In genomic region chr14:110777546-110777945, GRCm38 (mm10) we compare ENCODE assay signal across 11 mouse cellular contexts. TPM values are rescaled to one million over a fixed set of nuclear protein-coding genes. Genes with fewer than 3 reads are reported as not detected.
DNase-seq lines count a peak whose midpoint lies in the region; ATAC-seq and TF ChIP-seq lines count a peak whose summit lies in the region.
"Had no signal": no experiment of that assay in that cellular context is flagged by ENCODE, and none has a peak within 500 bp of the region (broad histone marks: within the 10 kb centered on the region; RNA-seq: fewer than 3 reads in every experiment).

No protein-coding gene starts in this region.

- DNase-seq in hindbrain, embryonic 14.5 days (ENCODE audit: low spot score): peak; percentile 73
- peak; percentile 75 for DNase-seq in lung, embryonic 14.5 days
- no peak for DNase-seq in lung, adult 18-20 months
- DNase-seq in MEL (ENCODE audit: low read depth, low spot score): peak; percentile 48
- peak; percentile 46 for DNase-seq in brain, embryonic 14.5 days (ENCODE audit: low read depth)
- no peak for DNase-seq in heart, embryonic 10.5 days (ENCODE audit: low spot score)

- H3K4me1 ChIP-seq in hindbrain, embryonic 14.5 days (replicated peaks; ENCODE audit: control insufficient read depth, insufficient read depth, low read length): no peaks in the 10 kb centered on the region
- no peaks in the 10 kb centered on the region for H3K4me1 ChIP-seq in hindbrain, embryonic 12.5 days
- H3K4me1 ChIP-seq in lung, embryonic 14.5 days (ENCODE audit: insufficient read depth): no peaks in the 10 kb centered on the region
- H3K4me1 ChIP-seq in MEL (ENCODE audit: control insufficient read depth in 1 of 2, insufficient read depth in 2 of 2, low read length in 2 of 2): no peaks in the 10 kb centered on the region
- H3K4me1 ChIP-seq in heart, embryonic 10.5 days: no peaks in the 10 kb centered on the region
- H3K4me1 ChIP-seq: heart, embryonic 15.5 days; limb, embryonic 12.5 days had no signal

- no peaks in the 10 kb centered on the region for H3K27me3 ChIP-seq in hindbrain, embryonic 14.5 days (ENCODE audit: control insufficient read depth, insufficient read depth, low read length)
- no peaks in the 10 kb centered on the region for H3K27me3 ChIP-seq in hindbrain, embryonic 12.5 days
- no peaks in the 10 kb centered on the region for H3K27me3 ChIP-seq in lung, embryonic 14.5 days (ENCODE audit: insufficient read depth, low read length)
- no peaks in the 10 kb centered on the region for H3K27me3 ChIP-seq in MEL (ENCODE audit: control insufficient read depth in 1 of 2, insufficient read depth in 2 of 2, low read length in 2 of 2)
- H3K27me3 ChIP-seq in heart, embryonic 10.5 days (ENCODE audit: insufficient read depth, poor library complexity, severe bottlenecking): no peaks in the 10 kb centered on the region
- H3K27me3 ChIP-seq: heart, embryonic 15.5 days; limb, embryonic 12.5 days had no signal

- no peaks in the 10 kb centered on the region for H3K36me3 ChIP-seq in hindbrain, embryonic 14.5 days (replicated peaks; ENCODE audit: control insufficient read depth, insufficient read depth)
- H3K36me3 ChIP-seq in hindbrain, embryonic 12.5 days: no peaks in the 10 kb centered on the region
- no peaks in the 10 kb centered on the region for H3K36me3 ChIP-seq in lung, embryonic 14.5 days (ENCODE audit: insufficient read depth)
- H3K36me3 ChIP-seq in MEL (ENCODE audit: control insufficient read depth in 1 of 2, insufficient read depth in 2 of 2, low read length in 2 of 2): no peaks in the 10 kb centered on the region
- no peaks in the 10 kb centered on the region for H3K36me3 ChIP-seq in heart, embryonic 10.5 days
- H3K36me3 ChIP-seq: heart, embryonic 15.5 days; limb, embryonic 12.5 days had no signal

- no peaks in the 10 kb centered on the region for H3K79me2 ChIP-seq in MEL (ENCODE audit: control insufficient read depth, insufficient read depth, low read length, poor library complexity)

- H3K4me2 ChIP-seq in hindbrain, embryonic 14.5 days (replicated peaks): no peak overlapping the region
- H3K4me2 ChIP-seq in hindbrain, embryonic 12.5 days (replicated peaks): no peak overlapping the region
- H3K4me2 ChIP-seq in lung, embryonic 14.5 days: no peak overlapping the region
- H3K4me2 ChIP-seq: heart, embryonic 15.5 days; limb, embryonic 12.5 days had no signal

- no peak for TF ChIP-seq EP300 in MEL (IDR thresholded peaks at IDR 0.05; ENCODE audit: low read depth in 1 of 2, low read length in 2 of 2)

- TF ChIP-seq CTCF in lung, embryonic 14.5 days (IDR thresholded peaks at IDR 0.05; ENCODE audit: low read depth): peak; percentile 37
- TF ChIP-seq CTCF in MEL (IDR thresholded peaks at IDR 0.05 in 2 of 3, conservative IDR thresholded peaks at IDR 0.05 in 1 of 3; ENCODE audit: control insufficient read depth in 1 of 3, insufficient read depth in 1 of 3, low read depth in 2 of 3, low read length in 3 of 3, poor library complexity in 1 of 3, severe bottlenecking in 1 of 3): peak in 1 of 3 experiments; percentile 18; a peak in 1 of 6 replicates
- TF ChIP-seq CTCF in brain, embryonic 14.5 days (IDR thresholded peaks at IDR 0.05; ENCODE audit: borderline replicate concordance, extremely low read depth, insufficient read depth, insufficient read length): 0 out of 2 replicates have a peak, but pooled peaks have one; percentile 12

- peak; percentile 22 for TF ChIP-seq RAD21 in MEL (IDR thresholded peaks at IDR 0.05; ENCODE audit: low read depth, low read length)

- no peak for TF ChIP-seq POLR2A in MEL (IDR thresholded peaks at IDR 0.05; ENCODE audit: control insufficient read depth in 1 of 2, insufficient read depth in 1 of 2, low read depth in 1 of 2, low read length in 2 of 2, poor library complexity in 1 of 2)
- TF ChIP-seq POLR2A in brain, embryonic 14.5 days (IDR thresholded peaks at IDR 0.05; ENCODE audit: borderline replicate concordance, extremely low read depth, insufficient read depth, insufficient read length, poor library complexity, severe bottlenecking): no peak

- no peak for ATAC-seq in hindbrain, embryonic 14.5 days (ENCODE audit: low FRiP score)
- no peak for ATAC-seq in hindbrain, embryonic 12.5 days (ENCODE audit: low FRiP score)
- no peak for ATAC-seq in lung, embryonic 14.5 days (ENCODE audit: insufficient read depth)
- ATAC-seq in megakaryocyte, adult 5-6 weeks (ENCODE audit: poor library complexity, severe bottlenecking): no peak

- no peak overlapping the region for H3K4me3 ChIP-seq in hindbrain, embryonic 14.5 days (replicated peaks; ENCODE audit: low read length)
- no peak overlapping the region for H3K4me3 ChIP-seq in hindbrain, embryonic 12.5 days
- no peak overlapping the region for H3K4me3 ChIP-seq in lung, embryonic 14.5 days (ENCODE audit: low read depth, low read length)
- H3K4me3 ChIP-seq in MEL (ENCODE audit: control insufficient read depth in 1 of 2, insufficient read depth in 1 of 2, low read depth in 2 of 2, low read length in 2 of 2): no peak overlapping the region
- no peak overlapping the region for H3K4me3 ChIP-seq in heart, embryonic 10.5 days
- H3K4me3 ChIP-seq: heart, embryonic 15.5 days; limb, embryonic 12.5 days had no signal

- no peak overlapping the region for H3K27ac ChIP-seq in hindbrain, embryonic 14.5 days
- H3K27ac ChIP-seq in hindbrain, embryonic 12.5 days: no peak overlapping the region
- H3K27ac ChIP-seq in lung, embryonic 14.5 days (ENCODE audit: low read depth): no peak overlapping the region
- H3K27ac ChIP-seq in MEL (ENCODE audit: control insufficient read depth, low read depth, low read length): no peak overlapping the region
- no peak overlapping the region for H3K27ac ChIP-seq in heart, embryonic 10.5 days
- H3K27ac ChIP-seq: heart, embryonic 15.5 days; limb, embryonic 12.5 days; macrophage had no signal

- no peak overlapping the region for H3K9ac ChIP-seq in hindbrain, embryonic 14.5 days
- H3K9ac ChIP-seq in hindbrain, embryonic 12.5 days: no peak overlapping the region
- H3K9ac ChIP-seq in lung, embryonic 14.5 days: no peak overlapping the region
- no peak overlapping the region for H3K9ac ChIP-seq in MEL (ENCODE audit: control insufficient read depth, low read depth, low read length, poor library complexity, severe bottlenecking)
- H3K9ac ChIP-seq: heart, embryonic 15.5 days; limb, embryonic 12.5 days had no signal

- H3K9me3 ChIP-seq in hindbrain, embryonic 14.5 days (ENCODE audit: control insufficient read depth, low read length): no peaks in the 10 kb centered on the region
- H3K9me3 ChIP-seq in hindbrain, embryonic 12.5 days (replicated peaks): no peaks in the 10 kb centered on the region
- no peaks in the 10 kb centered on the region for H3K9me3 ChIP-seq in lung, embryonic 14.5 days (ENCODE audit: low read depth, low read length)
- no peaks in the 10 kb centered on the region for H3K9me3 ChIP-seq in MEL (replicated peaks; ENCODE audit: insufficient read depth, low read length)
- no peaks in the 10 kb centered on the region for H3K9me3 ChIP-seq in heart, embryonic 10.5 days
- H3K9me3 ChIP-seq: heart, embryonic 15.5 days; limb, embryonic 12.5 days had no signal

TF ChIP-seq in MEL, 35 proteins besides CTCF, POLR2A, EP300 and RAD21:
- TF ChIP-seq USF2 (IDR thresholded peaks at IDR 0.05; ENCODE audit: borderline replicate concordance in 1 of 2, insufficient read depth in 1 of 2, low read depth in 1 of 2, low read length in 2 of 2) (no peak), SMC3 (IDR thresholded peaks at IDR 0.05; ENCODE audit: low read depth, low read length) (peak; percentile 38), POLR2AphosphoS2 (IDR thresholded peaks at IDR 0.05; ENCODE audit: low read length) (no peak)

RNA-seq across cellular contexts. Expression of gene Slitrk6, which starts 22.6 kb away (rescaled TPM):
- polyA plus RNA-seq in hindbrain, embryonic 14.5 days (2014; fragmentation: Nextera tagmentation; extraction: Ambion mirVana): 3.5 and 4.5 TPM in 2 replicates
- polyA plus RNA-seq in hindbrain, embryonic 12.5 days (2016; fragmentation: Nextera tagmentation; extraction: Ambion mirVana): 7.0 and 7.7 TPM in 2 replicates
- polyA plus RNA-seq in lung, embryonic 14.5 days (2014; fragmentation: Nextera tagmentation; extraction: Ambion mirVana): 19.1 and 21.0 TPM in 2 replicates
- not detected in 2 replicates for total RNA-seq in MEL (2012; rRNA removed)
- not detected for polyA plus RNA-seq in MEL (2012; ENCODE audit: insufficient read depth in 1 of 2, insufficient read length in 2 of 2, low read depth in 1 of 2, low replicate concordance in 2 of 2, missing spikeins in 1 of 2)
- 3.2 and 4.1 TPM in 2 replicates for polyA plus RNA-seq in brain, embryonic 14.5 days (2012; rRNA removed)
- 0.65 and 3.2 TPM in 2 replicates for polyA plus RNA-seq in heart, embryonic 10.5 days (2016; fragmentation: Nextera tagmentation; extraction: Ambion mirVana)
- not detected in 2 replicates for total RNA-seq in megakaryocyte, adult 5-6 weeks (2015)
- not detected in 2 replicates for total RNA-seq in megakaryocyte, adult 5-6 weeks (2017)
- polyA plus RNA-seq: macrophage had no signal

Comparison
In these comparisons a context has a peak if more than half of its experiments do, and no peak if none do; other contexts are left out.
1. DNase-seq: peak in hindbrain, embryonic 14.5 days (single experiment), lung, embryonic 14.5 days (single experiment), MEL (single experiment) and brain, embryonic 14.5 days (single experiment); none in lung, adult 18-20 months (0 of 2) and heart, embryonic 10.5 days (single experiment).